Mouse (Mus musculus): ENCODE measurements around the gene Ccdc102a.

Gene Ccdc102a

GRCm38 (mm10) chr8:94919256-94919655 is 1.4 kb upstream of the Ccdc102a start:
- no peak for DNase-seq (ENCODE audit: low spot score)

- DNase-seq (ENCODE audit: low spot score), result peak; percentile 95
Measured at GRCm38 (mm10) chr8:94917352-94917751, 546 bp downstream of the Ccdc102a start.

GRCm38 (mm10) chr8:94916960-94917324 is 956 bp downstream of the Ccdc102a start:
- no peak for DNase-seq (ENCODE audit: low spot score)

DNA sequence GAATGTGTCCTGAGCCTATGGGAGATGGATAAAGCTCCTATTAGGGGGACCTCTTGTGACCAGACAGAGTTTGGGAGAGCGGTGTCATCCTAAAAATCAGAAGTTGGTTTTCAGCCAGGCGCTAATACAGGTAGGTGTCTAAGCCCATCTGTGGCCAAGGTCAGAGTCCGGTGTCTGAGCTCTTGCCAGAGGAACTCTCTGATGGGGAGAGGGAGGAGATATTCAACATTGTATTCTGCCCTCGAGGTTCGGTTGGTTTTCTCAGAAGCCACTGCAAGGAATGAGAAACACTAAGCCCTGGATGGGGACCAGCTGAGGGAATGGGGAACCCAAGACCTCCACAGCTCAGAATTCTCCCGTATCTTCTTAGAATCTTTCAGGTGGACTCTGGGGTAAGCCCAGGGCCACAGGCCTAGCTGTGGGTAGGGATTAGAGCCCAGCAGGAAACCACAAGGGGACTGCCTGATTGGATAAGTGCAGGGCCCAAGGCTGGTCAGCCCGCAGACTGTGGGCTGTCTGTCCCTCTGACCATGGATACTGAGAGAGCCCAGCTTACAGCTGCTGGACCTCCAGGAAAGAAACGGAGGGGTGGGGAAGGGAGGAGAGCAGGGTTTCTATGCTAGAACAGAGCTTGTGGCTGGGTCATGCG is 1.5 kb downstream of the Ccdc102a start:
- DNase-seq (ENCODE audit: low spot score), result no peak

DNA sequence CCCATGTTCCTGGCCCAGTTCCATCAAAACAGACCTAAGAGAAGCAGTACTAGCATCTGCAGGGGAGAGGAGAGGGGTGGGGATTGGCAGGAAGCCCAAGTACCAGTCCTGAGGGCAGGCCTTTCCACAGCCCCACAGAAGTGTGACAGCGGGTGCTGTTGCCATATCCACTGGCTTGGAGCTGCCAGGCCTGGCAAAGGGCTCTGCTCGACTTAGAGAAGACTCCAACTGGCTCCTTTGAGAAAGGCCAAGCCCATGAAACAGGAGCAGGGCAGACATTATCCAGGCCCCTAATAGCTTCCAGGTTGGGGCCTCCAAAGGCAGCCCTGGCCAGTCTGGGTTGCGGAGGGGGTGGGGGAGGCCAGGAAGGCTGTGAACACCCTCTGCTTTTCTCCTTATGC is 3.2 kb downstream of the Ccdc102a start:
- no peak for DNase-seq (ENCODE audit: low spot score)

DNA sequence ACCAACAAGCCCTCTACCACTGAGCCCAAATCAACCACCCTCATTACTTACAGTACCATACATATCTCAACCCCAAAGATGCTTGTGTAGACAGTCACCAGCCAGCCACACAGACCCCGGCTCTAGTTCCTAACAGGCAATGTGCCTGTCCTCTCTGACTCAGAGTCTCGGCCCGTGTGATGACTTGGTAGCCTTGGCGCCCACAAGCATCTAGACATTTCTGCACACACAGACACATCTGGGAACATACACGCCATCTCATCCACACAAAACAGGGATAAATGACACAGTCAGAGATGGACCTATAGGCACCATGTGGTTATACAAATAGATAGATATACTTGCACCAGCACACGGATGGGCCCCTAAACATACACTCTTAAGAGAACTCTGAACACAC is 3.6 kb downstream of the Ccdc102a start:
- no peak for DNase-seq (ENCODE audit: low spot score)

DNA sequence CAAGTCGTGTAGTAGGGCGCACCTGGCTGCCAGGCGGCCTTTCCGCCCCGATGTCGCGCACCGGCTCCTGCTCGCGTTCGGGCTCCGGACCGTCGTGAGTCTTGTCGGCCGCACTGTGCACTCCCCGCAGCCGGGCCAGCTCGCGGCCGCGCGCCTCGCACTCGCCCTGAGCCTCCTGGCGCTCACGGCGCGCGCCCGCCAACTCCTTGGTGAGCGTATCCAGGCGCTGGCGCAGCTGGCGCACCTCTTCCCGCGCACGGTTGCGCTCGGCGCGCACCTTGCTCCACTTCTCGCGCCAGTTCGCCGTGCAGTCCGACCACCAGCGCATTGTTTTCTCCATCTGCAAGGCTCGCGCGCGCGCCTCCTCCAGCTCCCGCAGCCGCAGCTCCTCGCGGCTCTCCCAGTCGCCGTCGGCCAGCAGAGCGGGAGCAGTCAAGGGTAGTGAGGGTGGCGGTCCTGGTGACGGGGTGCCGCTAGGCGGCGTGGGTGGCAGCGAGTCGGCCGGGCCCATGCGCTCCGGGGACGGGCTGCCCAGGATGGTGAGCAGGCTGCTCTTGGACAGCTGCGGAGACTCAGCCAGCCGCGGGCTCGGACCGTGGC is 4.7 kb downstream of the Ccdc102a start:
- peak; percentile 75 for DNase-seq (ENCODE audit: low spot score)

DNA sequence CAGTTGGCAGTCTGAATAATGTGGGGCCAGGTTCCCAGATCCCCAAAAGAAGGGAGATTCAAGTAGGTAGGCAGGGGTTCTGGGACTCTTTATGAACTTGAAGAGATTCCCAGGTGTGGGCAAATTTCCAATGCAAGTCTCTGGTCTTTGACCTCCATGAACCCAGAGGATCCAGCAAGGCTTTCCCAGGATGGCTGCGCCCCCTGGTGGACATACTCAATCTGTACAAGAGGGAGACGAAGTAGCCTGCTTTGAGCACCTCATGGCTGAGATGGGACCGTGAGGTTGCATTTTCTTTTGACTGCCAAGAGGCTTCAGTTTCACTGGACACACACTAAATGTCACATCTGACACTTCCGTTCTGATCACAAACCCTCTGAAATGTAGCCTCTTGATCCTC is 9.1 kb downstream of the Ccdc102a start:
- DNase-seq (ENCODE audit: low spot score), result peak; percentile 74

GRCm38 (mm10) chr8:94907591-94908300 is 10.2 kb downstream of the Ccdc102a start:
- no peak for DNase-seq (ENCODE audit: low spot score)

DNA sequence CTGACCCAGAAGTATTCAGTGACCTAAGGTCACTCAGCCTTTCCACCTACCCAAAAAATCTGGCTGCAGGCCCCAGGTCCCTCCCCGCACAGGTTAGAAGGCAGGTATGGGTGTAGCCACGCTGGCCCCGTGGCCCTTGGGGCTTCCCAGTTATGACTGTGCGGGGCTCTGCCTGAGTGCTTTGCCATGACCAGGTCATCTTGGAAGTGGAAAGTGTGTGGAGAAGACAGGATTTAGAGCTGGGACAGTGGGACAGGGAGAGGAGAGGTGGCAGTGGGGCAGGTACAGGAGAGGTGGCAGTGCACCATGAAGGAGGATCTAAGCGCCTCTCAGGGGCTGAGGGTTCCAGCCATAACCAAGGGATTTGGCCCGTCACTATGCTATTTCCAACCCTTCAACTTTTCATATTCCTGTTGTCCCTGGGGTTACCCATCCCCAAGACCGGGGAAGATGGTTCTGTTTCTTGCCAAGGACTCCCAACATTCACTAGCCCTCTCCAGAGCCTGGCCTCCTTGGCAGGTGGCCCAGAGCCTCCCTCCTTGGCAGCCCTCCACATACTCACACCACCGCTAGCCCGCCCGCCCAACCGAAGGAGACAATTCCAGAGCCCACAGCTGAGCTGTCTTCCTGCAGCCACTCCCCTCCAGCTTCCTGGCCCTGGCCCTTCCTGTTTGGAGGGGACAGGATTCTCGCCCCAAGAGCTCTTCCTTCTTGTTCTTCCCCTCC is 13.3 kb downstream of the Ccdc102a start:
- peak; percentile 90 for DNase-seq (ENCODE audit: low spot score)

- no peak for DNase-seq (ENCODE audit: low spot score)
Measured at GRCm38 (mm10) chr8:94903709-94904108, 14.2 kb downstream of the Ccdc102a start.

GRCm38 (mm10) chr8:94901031-94901430 is 16.9 kb downstream of the Ccdc102a start:
- no peak for DNase-seq (ENCODE audit: low spot score)

DNA sequence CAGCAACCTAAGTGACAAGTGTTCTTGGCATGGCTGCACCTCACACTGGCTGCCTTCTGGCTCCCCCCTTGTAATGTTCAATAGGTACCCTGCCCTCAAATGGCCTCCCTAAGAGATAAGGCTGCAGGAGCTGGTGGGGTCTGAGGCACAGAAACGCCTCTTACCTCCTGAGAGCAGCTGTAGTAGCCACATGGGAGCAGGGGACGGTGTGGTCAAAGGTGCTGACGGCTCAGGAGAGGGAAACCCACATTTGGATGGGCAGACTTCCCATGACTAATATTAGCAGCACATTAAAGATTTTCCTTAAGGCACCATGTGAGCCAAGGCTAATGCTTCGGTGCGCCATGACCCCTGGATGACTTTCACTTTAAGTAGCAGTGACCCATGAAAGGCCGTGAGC is 17.3 kb downstream of the Ccdc102a start:
- no peak for DNase-seq (ENCODE audit: low spot score)

- no peak for DNase-seq (ENCODE audit: low spot score)
Measured at GRCm38 (mm10) chr8:94899262-94899661, 18.6 kb downstream of the Ccdc102a start.

GRCm38 (mm10) chr8:94892917-94893316 is 25.0 kb downstream of the Ccdc102a start:
- DNase-seq (ENCODE audit: low spot score), result no peak

DNA sequence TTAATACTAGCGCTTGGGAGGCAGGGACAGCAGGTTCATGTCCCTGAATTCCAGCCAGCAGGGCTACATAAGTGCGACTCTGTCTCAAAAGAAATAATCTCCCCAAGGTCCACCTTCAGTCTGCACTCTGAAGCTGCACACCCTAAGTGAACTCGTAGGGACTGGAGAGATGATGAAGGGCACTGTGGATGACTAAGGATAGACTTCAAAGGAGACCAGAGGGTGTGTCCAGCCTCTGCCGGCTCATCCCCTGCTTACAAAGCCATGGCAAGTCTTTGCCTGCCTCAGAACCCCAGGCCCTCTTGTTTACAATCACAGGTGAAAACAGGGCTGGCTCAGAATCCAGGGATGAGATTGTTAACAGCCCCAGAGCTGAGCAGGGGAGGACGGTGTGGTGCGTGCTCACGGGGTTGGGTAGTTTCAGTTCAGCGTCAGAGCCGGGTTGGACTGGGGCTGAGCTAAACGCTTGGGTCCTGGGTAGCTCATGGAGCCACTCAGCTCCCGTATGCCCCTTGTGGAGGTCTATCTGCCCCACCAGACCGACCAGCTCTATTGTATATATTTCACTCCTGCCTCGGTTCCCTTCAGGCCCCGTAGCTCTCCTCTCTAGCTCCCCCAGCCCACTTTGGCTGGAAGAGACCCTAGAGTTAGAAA is 29.4 kb downstream of the Ccdc102a start:
- no peak for DNase-seq (ENCODE audit: low spot score)

- no peak for DNase-seq (ENCODE audit: low spot score)
Measured at GRCm38 (mm10) chr8:94880742-94881141, 37.2 kb downstream of the Ccdc102a start.

GRCm38 (mm10) chr8:94876820-94877219 is 41.1 kb downstream of the Ccdc102a start:
- DNase-seq (ENCODE audit: low spot score), result no peak

DNA sequence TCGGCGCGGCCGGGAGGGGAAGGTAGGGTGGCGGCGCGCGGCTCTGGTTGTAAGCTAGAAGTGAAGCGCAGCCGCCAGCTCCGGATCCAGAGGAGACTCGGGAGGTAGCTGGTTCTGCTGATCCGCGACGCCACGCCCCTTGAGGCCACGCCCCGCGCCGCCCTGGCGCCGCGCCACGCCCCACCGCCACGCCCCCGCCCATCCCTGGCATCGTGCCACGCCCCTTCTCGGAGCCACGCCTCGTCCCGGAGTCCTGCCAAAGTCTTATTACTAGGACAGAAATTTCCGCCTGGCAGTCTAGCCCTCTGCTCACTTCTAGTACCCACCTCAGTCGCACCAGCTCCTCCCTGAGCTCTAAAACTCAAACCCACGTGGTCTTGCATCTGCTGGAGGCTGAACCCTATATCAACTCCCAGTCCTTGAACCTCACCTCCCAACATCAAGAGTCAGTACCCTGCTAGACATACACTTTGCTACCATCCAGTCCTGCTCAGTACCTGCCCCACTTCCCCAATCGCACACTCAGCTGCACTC is 41.6 kb downstream of the Ccdc102a start, which contains the start of gene Dok4:
Dok4 (minus strand) TSS at position 134 of the 534 bp plus-strand sequence.
- DNase-seq (ENCODE audit: low spot score), result peak; percentile 93

- DNase-seq (ENCODE audit: low spot score), result no peak
Measured at GRCm38 (mm10) chr8:94875871-94876150, 42.1 kb downstream of the Ccdc102a start.

- no peak for DNase-seq (ENCODE audit: low spot score)
Measured at GRCm38 (mm10) chr8:94875096-94875870, 42.6 kb downstream of the Ccdc102a start.

All from ovary, postnatal 36 days (tissue).